Mouse (Mus musculus): ENCODE measurements around the gene Zc3h4.
A peak's percentile ranks its signal among the peaks of the same experiment; 100 is the strongest.

Gene Zc3h4

DNA sequence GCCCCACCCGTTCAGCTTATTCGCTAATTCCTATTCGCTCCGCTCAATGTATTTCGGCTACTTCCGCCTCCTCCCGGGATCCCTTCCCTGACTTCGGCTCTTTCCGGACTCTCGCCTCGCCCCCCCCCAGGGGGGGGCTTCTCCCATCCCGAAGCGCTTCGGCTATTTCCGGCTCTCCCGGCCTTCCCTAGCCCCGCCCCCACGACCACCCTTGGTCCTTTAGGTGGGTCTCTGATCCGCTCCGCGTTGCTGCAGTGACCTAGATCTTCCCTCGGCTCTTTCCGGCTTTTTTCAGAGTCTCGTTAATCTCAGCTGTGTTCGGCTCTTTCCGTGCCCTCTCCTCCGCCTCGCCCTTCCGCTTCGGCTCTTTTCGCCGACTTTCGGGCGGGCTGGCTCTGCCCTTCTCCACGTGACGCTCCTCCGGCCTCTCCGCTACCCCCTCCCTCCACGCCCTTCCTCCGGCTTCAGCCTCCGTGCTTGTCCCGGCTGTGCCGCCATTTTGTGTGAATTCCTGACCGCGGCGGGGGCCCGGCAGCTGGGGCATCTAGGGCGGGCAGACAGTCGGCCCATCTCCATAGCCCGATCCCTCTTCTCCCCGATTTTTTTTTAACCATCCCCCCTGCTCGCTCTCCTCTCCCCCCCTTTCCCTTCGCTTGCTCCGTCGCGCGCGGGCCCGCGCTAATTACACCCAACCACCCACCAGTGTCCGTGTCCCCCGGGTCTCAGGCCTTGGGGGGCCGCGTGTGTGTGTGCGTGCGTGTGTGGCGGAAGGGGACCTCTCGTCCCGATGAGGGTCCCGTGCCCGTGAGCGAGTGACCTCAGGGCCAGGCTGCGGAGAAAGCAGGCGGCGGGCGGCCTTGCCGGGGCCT is 656 bp upstream of the Zc3h4 start:
- DNase-seq (ENCODE audit: low spot score), result peak; percentile 99

DNA sequence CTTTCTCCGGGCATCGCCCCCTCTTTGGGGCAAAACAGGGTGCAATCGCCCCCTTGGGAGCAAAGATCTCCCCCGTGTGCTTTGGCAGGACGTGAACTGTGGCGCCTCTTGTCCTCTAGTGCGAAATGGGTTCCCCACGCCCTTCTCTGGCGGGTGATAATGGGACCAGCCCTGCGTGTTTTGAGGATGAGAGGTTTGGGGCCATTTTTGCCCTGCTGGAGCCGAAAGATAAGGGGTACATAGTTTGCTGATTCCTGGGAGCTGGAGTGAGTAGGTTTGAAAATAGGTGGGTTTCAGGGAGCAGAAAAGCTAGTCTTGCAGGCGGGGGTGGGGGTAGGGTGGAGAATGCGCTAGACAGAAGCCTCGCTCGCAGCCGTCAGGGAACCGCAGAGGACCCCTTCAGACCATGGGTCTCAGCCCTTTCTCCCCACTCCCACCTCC is 1.3 kb downstream of the Zc3h4 start:
- peak; percentile 56 for DNase-seq (ENCODE audit: low spot score)

DNA sequence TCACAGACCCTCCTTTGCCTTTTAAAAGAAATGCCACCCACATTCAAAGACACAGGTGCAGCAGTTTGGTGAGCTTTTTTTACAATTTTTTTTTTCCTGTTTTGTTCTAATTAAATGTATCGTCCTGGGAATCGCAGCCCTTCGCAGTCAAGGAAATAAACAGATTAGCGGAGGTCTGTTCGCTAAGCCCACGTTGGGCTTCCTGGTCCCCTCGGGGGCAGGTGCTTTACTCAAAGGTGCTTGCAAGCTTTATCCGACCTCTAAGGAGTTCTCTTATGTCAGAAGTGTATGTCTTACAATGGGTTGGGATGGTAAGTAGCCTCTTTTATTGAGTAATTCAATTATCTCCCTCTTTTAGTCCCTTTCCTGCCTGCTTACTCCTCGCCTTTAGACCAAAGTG is 1.7 kb downstream of the Zc3h4 start:
- no peak for DNase-seq (ENCODE audit: low spot score)

DNA sequence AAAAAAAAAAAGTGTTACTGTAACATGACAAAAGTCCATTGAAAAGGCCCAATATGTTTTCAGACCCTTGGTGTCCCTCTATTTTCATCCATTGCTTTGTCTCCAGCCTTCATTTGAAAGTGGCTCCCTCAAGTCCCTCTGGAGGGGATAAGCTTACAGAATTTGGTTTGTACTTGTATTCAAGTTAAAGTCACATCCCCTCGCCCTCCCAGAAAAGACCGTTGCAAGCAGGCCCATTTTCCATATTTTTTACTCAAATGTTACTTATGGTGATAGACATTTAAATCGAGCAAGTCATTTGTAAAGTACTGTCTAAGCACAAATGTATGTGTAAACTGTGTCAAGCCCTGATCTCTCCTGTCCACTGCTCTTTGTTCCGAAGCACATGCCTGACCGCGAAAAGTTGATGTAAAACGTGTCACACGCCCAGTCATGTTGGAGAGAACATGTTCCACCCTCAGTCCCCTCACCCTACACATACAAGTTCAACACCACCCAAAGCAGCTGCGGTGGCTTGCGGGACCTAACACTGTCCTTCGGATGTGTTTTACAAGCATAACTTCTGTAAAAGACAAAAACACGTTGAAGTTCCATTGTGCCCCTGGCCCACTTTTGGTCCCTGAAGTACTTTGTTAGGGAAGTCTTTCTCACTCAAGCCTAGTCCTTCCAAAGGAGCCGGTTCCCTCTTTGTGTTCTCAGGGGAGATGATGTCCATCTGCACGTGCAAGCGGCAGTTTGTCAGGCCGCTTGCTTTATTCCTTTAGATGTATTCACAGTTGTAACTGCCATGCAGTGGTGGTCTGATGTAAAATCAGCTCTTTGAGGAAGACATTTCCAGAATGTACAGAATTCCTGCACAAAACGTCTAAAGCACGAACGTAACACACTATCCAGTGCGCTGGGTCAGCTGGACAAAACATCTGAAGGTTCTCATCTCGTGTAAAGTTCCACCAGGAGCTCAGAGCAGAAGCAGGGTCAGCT is 2.5 kb downstream of the Zc3h4 start:
- DNase-seq (ENCODE audit: low spot score), result peak; percentile 42

DNA sequence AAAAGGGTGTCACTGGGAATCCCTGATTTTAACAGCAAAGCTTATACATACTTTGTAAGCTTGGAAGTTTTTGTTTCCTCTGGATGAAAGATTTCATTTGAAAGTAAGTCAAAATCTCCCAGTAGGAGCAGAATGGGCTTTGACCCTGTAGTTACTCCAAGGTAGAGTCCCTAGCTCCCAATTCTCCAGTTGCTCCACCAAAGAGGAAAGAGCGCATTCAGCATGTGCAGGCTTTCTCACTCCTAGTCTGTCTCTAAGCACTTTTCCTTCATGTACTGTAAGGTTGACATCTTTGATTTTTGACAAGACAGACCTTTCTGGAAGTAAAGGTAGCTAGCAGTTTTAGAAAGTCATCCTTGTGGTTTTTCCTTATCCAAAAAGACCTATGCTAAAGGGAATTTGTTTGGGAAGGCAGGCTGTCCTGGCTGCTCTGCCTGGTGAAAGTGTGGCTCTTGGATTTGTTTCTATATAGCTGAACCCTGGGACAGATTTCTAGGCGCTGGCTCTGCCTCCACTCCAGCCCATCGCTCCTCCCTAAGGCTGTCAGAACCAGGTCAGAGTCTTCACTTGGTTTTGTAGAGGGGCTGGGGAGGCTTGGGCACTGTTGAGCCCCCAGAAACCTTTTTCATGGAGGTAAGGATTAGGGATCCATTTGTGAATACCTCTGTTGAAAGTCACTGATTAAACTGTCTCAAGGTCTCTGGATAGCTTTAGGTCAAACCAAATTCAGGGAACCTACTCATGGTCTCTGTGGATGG is 3.8 kb downstream of the Zc3h4 start:
- peak; percentile 18 for DNase-seq (ENCODE audit: low spot score)

DNA sequence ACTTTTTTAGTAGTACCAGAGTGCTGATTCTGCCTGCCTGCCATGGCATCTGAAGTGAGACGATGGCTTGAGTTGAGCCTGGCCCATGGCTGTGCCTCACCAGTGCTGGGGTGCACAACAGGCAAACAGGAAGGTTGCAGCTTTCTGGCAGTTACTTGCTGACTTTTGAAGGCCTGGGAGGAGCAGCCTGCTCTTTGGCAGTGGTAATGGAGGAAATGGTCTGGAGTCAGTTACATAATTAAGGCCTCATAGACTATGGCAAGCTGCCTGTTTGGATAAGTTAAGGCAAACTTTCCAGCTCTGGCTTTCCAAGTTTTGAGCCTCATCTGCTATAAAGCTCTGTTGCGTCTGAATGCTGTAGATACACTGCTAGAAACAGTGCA is 4.4 kb downstream of the Zc3h4 start:
- peak; percentile 85 for DNase-seq (ENCODE audit: low spot score)

DNA sequence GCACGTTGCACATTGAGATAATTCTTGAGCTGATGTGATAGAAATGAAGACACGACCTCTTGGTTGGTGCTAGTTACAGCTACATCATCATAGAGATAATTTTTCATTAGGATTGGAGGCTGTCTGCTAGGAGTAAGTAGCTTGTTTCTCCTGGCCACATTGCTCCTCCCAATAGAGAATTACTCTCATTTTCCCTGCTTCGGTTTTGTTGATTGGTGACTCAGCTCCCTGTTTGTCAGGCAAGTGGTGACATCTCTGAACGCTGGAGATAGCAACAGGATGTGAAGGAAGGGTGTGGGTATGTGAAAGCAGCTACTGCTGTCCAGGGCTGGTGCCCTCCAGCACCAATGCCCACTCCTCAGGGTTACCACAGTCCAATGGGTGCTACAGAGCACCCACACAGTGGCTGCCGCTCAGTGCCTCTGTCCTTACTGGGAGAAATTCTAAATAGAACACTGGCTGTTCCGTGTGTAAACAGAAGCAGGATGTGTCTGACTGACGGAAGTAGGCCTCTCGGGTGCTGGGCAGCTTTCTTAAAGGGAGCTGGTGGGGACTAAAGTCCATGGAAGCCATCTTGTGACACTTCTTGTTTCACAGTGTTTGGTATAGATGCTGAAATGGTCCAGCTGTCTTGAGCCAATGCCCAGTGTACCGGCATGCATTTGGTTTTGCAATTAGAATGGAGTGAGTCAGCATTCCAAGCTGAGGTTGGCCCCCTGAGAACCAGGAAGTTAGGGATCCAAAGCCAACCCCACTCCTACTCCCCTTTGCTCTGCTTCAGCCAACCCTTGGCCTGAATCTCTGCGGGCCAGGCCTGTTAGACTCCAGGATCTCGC is 5.0 kb downstream of the Zc3h4 start:
- peak; percentile 87 for DNase-seq (ENCODE audit: low spot score)

DNA sequence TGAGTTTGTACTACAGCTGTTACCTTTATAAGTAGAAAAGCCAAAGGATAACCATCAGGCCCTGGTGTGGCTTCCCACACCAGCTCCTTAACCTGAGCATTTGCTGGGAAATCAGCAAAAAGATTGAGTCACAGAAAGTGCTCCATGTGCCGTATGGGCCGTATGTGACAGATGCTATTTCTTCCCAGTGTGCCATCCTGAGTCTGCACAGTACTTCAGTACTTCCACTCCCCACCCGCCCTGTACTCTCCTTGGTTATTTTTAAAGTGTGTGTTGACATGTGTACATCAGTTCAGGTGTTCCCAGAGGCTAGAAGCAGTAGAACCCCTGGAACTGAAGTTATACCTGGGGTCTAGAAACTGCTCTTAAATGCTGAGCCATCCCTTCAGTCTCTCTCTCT is 6.3 kb downstream of the Zc3h4 start:
- DNase-seq (ENCODE audit: low spot score), result no peak

DNA sequence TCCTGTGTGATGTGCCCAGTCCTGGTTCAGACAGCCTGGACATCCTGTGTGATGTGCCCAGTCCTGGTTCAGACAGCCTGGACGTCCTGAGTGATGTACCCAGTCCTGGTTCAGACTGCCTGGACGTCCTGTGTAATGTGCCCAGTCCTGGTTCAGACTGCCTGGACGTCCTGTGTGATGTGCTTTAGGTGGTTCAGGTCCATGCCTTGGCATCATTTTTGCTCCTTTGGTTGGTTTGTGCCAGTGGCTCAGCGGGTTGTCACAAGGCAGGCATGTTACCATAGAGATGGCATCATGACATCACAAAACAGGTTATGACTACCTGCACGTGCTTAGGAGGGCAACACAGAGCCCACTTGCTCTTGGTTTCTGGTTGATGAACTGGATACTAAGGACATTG is 10.4 kb downstream of the Zc3h4 start:
- no peak for DNase-seq (ENCODE audit: low spot score)

DNA sequence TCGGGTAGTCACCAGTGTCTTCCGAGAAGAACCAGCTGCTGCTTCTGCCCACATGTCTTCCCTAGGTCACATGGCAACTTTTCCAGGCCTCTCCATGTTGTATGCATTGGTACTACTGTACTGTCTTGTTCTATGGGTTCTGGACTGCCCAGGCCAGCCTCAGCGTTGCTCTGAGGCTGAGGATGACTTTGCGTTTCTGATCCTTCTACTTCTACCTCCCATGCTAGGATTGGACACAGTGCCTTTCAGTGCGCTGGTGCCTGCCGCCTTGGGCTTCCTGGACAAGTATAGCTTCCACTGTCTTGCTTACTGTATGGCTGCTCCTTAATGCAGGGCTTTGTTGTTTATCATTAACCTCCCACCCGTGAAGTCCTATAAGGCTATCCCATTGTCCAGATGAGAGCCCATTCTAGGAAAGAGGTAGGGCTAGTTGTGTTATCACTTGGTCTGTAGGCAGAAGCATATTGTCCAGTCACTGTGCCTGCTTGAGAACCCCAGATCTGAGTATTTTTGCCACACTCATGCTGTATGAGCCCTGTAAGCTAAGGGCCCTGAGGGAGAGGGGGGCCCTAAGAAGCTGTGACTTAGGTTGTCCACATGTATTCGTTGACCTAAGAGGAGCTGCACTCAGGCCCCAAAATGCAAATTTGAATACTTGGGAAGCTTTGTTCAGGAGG is 11.6 kb downstream of the Zc3h4 start:
- DNase-seq (ENCODE audit: low spot score), result no peak

DNA sequence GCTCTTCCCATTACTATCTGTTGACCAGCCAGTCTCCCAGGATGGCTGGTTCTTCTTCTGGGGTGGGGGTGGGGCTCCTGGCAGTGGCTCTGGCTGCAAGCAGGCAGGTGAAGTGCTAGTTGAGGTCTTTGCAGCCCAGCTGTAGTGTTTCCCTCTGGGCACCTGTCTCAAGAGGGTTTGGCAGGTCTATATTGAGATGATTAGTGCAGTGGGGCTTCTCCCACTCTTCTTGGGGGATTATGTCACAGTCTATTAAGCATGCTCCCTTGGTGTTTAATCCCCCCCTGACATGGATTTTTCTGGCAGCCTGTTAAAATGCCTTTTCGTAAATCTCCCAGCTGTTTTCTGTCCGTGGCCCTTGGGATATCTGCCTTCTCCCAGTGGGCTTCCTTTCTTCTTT is 12.2 kb downstream of the Zc3h4 start:
- no peak for DNase-seq (ENCODE audit: low spot score)

DNA sequence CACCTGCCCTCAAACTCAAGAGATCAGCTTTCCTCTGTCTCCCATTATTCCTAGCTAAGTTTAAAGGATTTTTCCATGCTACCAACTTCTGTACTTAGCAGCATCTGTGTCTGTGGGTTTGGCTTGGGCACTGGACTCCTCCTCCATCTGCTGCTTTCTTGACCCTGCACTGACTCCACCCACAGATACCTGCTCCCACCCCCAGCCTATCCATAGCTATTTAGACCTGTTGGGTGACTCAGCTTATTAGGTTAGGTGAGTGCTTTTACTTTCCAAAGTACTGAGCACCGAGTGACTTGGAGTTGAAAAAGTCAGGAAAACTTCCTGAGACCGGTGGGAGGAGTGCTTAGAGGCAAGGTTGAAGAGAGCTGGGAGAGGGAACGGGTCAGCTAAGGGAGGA is 14.7 kb downstream of the Zc3h4 start:
- DNase-seq (ENCODE audit: low spot score), result peak; percentile 73

DNA sequence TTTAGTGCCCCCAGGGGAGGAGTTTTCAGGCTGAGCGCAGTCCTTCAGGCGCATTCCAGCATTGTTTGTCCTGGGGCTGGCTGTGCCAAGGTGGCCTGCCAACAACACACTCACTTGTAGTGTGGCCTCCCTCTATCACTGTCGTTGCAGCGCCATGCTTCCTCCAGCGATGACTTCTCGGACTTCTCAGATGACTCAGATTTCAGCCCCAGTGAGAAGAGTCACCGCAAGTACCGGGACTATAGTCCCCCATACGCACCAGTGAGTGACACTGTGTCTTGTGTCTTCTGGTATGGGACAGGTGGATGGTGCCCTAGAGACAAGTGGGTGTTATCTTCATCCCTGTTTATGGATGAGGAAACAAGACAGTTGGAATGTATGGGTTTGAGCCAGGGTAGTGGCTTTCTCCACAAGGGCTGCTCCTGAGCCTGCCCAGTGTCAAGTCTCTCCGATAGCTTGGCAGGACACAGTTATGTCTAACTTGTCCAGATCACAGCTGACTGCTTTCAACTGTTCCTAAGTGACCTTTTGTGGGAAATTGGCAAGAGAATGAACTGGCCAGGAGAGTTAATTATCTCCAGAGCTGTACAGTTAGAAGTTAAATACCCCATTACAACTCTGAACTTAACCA is 16.5 kb downstream of the Zc3h4 start:
- DNase-seq (ENCODE audit: low spot score), result peak; percentile 68

DNA sequence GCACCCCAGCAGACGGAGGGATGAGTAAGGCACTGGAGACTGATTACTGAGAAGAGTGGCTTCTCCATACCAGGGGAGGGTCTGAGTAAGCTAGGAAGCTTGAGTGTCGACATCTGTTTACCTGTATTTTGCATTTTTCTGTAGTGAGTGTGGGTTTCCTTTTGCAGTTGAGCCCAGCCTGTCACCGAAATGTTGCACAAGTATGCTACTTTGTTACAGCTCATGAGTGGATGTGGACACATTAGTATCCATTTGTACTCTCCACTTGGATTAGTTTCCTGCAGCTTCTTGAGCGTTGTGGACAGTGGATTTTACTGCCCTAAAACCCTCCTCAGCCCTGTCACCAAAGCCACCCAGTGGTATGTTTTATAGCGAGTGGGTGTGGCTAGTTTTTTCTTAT is 18.0 kb downstream of the Zc3h4 start:
- DNase-seq (ENCODE audit: low spot score), result no peak

DNA sequence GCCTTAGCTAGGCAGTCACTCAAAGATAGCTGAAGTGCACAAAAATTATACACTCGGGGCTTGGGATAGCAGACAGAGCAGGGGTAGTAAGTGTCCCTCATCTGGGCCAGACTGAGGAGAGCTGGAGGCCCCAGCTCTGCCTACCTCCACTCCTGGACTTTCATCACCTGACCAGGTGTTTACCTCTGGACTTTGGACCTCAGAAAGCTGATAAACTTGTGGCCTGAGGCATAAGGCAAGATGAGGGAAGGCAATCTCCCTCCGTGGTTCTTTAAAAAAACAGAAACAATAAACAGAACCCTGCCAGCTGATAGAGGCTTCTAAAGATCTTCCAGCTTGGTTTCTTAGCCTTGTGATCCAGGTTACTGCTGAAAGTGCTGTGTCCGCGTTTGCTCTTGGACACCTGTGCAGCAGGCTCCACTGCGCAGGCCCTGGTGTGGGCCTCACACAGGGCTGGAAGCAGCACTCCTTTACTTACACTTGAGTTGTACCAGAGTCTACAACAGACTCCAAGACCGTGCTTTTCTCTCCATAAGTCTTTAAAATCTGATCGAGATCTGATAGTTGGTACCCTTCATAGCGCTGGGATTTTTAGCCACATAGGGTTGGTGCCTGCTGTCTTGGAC is 19.9 kb downstream of the Zc3h4 start:
- no peak for DNase-seq (ENCODE audit: low spot score)

DNA sequence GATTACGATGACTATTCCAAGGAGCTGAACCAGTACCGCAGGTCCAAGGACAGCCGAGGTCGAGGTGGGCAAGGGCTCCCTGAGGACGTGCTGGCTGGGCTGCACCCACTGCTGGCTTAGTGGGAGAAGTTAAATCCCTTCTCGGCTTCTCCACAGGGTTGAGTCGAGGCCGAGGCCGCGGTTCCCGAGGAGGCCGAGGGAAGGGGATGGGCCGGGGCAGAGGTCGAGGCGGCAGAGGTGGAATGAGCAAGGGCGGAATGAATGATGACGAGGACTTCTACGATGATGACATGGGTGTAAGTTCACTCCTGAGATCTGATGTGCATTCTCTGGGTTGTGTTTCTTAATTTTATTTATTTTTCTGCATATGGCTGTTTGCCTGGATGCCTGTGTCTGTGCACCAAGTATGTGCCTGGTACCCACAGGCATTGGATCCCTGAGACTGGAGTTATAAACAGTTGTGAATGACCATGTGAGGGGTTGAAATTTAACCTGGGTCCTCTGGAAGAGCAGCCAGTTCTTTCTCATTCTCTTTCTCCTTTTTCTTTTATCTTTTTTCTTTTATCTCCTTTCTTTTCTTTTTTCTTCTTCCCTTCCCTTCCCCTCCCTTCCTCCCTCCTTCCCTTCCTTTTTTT is 21.6 kb downstream of the Zc3h4 start:
- DNase-seq (ENCODE audit: low spot score), result no peak

DNA sequence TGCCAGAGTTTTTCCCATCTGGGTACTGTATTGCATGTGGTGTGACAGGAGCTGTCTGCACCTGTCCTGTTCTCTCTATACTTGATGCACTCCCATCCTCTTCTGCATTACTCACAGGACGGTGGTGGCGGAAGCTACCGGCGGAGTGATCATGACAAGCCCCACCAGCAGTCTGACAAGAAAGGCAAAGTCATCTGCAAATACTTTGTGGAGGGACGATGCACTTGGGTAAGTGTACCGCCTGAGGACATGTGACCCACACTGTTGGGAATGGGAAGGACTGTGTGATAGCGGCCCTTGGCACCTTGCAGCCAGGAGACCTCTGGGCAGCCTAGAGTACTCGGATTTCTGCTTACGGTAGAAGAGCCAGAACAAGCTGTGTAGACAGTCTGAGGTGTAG is 23.0 kb downstream of the Zc3h4 start:
- DNase-seq (ENCODE audit: low spot score), result no peak

DNA sequence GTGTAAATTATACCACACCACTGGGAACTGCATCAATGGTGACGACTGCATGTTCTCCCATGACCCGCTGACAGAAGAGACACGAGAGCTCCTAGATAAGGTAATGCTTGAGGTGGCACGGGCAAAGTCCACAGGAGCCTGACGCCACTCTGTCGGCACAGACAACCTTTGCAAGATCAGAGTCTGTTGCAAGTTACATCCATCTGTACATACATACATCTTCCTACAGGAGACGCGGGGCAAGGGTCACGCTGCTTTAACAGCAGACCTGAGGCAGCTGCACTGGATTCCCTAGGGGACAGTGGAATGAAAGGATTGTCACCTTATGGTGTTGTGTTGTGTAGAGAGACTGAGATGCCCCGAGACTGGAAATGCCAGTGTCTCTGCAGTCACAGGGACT is 25.0 kb downstream of the Zc3h4 start:
- DNase-seq (ENCODE audit: low spot score), result no peak

DNA sequence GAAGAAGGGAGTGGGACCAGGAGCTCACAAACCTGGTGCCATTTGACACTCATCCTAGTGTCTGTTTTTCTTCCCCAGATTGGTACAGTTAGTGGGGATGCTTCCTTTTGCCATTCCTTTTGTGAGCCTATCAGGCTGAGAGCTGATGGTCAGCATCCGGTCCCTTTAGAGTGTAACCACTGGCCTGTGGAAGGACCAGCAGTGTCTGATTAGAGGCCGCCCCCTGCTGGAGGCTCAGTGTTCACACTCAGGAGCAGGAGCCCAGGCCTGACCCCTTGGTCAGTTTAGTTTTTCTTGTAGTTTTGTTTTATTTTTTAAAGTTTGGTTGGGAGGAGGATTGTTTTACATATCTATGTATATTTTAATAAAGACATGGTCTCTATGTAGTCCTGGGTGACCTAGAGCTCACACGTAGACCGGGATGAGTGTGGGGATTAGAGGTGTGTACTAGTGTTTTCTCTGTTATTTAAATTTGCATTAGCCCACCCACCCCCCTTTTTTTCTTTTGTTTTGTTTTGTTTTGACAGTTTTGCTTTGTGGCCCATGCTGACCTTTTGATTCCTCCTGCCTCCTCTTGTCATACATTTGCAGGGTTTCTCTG is 25.5 kb downstream of the Zc3h4 start:
- DNase-seq (ENCODE audit: low spot score), result peak; percentile 89
